Mouse (Mus musculus): ENCODE measurements around the gene Baz2b.

DNA sequence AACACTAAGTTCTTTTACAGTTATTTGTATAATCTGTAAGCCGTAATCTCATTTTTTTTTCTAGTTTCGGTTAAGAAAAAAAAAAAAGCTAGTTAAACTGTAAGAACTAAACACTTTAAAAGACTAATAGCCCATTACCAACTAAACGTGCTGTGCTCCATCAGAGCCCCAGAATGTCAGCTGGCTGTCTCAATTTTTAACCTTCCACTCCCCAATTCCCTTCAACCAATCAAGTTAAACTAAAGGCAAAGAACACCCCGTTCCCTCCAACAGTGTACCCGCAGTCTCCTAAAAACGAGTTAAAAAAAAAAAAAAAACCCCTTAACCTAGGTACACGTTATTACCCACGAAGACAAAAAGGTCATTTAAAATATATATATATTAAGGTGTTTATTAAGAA is 83.3 kb downstream of the Baz2b start:
- TF ChIP-seq CTCF (IDR thresholded peaks at IDR 0.05; ENCODE audit: low read depth) (no peak), EP300 (IDR thresholded peaks at IDR 0.05; ENCODE audit: low read depth) (no peak)

Data from liver, postnatal 0 days (tissue).